Mouse (Mus musculus) gastrocnemius, adult 18-20 months (tissue): ENCODE measurements around the gene Cd70. TPM values are rescaled to one million over a fixed set of nuclear protein-coding genes. Genes with fewer than 3 reads are reported as not detected.
"Not testable (repeated sequence)": the region's sequence is repeated elsewhere in the genome, so short reads cannot be mapped to it uniquely, and the experiment has no call there.

Experiments
- DNase-seq: peaks from one replicate; pipeline ENCODE4 v3.0.0; 2021; ENCODE audit warnings: low spot score
- total RNA-seq, 2 experiments: library from RNA; stranded (reverse); gene quantifications; 2 replicates each; pipeline ENCODE4 v1.2.3; 2021

Gene Cd70
- total RNA-seq, 2 experiments from 2014 or later: not detected

DNA sequence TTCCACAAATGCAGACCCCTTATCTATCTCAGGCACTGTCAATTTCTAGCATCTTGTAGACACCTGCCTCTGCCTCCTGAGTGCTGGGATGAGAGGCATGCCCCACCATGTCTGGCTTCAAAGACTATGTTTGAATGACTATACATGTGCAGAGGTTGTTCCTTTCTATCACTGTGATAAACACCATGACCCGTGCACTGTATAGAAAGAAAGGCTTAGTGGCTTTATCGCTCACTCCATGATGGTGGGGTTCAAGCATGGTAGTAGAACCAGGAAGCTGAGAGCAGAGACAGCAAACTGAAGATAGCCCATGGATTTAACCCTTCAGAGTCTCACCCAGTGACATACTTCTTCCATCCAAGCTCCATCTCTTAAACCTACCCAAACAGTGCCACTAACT, 14.9 kb downstream of the Cd70 start:
- DNase-seq: no peak

DNA sequence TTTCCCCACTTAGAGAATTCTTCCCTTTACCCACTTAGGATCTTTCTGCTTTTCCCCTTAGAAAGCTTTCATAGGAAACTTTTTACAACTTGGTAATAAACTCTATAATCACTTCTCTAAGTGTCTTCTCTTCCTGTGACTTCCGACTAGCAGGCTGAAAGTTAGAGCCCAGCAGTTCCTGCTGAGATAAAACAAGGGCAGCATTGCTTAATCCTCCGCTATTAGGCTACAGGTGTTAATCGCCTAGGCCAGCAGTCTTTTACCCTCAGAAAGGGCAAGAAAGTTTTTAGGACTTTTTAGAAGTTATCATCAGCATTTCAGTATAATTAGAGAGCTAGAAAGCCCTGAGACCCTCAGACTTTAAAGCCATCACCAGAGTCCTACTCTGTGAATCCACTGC, 15.6 kb downstream of the Cd70 start:
- not testable (repeated sequence) for DNase-seq

DNA sequence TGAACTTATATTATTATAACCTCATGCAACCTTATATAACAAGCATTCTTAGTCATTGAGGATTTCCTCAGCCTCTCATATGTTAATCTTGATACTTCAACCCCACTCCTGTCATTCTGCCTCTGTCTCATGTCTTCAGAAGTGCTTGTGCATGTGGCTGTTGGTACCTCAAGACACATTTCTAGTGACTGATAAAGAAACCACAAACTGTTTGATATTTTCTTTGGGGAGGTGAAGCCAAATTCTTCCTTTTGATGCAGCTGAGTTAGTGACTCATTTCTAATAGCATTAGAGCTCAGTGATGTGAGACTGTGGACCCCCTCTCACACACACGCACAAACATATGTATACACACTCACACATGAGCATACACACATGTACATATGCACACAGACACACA, 17.8 kb downstream of the Cd70 start:
- no peak for DNase-seq

DNA sequence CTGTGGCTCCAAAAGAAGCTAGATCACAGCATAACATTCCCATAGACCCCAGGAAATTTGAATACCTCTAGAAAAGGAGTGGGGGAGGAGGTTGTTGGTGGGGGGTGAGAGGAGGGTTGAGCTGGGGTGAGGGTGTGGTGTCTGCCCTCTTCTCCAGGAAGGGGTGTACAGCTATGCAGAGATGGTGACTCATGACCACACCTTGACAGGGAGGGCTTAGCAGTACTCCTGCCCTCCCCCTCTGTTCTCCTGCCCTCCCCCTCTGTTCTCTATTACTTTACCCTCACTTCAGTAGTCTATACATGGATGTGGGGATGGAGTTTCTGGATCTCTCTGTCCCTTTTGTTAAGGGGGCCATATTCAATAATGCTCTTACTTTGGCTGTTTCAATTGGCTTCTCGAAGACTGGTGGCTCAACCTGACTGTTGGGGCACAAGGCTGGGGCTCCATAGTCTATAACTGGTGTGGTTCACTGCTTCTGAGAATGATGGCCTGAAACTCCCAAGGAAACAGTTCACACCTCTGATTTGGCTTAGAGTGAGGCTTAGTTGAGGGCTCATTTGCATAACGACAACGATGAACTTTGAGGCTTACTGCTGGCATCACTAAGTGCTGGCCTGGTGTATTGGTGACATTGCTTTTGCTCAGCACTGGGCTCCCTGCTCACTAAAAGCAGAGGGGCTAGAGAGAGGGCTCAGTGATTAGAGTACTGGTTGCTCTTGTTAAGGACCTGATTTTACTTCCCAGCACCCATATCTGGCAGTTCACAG, 23.5 kb downstream of the Cd70 start:
- DNase-seq: no peak

DNA sequence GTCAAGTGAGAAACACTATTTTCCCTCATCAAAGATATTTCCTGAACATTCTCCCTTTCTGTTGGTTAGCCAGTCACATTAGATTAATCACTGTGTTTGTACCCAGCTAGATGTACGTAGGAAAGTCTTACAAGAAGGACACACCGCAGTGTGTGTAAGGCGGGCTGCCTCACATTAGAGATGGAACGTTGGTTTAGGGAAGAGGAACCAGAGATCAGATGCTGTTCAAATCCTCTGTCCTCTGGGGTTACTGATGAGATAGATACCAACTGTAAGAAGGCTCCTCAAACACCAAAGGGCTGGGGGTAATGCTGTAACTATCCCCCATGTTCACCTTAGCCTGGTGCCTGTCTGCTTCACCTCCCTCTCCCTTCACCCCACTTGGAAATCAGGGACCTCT, 24.8 kb downstream of the Cd70 start:
- DNase-seq: no peak

DNA sequence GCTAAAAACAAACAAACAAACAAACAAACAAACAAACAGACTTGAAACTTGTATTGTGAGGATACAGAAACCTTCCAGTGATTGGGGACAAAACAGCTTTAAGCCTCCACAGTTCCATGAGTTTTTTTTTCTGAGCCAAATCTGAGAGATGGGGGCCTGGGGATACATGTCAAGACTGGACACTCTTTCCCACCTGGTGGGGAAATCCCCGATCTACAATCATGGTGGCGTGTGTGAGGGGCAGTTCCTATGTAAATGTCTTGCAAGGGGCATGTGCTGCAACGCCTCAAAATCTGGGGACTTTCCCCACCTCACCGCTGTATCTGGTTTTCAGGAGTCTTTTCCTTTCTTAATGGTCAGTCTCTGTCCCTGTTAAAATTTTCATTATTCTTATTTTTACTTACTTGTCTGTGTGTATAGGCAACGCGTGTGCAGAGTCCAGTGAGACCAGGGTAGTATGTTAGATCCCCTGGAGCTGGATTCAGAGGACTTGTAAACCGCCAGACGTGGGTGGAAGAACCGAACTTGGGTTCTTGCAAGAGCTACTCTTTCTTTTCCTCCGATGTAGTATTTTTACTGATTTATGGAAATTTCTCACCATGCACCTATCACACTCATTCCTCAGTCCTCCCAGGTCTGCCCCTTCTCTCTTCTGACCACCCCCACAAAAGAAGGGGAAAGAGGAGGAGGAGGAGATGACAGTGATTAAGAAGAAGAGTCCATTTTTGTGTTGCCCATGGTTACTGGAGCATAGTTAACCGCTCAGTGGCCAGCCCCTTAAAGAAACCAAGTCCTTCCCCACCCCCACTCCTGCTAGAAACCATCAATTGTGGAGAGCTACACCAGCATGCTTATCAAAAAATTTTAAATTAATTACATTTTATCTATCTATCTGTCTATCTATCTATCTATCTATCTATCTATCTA, 26.1 kb downstream of the Cd70 start:
- no peak for DNase-seq

DNA sequence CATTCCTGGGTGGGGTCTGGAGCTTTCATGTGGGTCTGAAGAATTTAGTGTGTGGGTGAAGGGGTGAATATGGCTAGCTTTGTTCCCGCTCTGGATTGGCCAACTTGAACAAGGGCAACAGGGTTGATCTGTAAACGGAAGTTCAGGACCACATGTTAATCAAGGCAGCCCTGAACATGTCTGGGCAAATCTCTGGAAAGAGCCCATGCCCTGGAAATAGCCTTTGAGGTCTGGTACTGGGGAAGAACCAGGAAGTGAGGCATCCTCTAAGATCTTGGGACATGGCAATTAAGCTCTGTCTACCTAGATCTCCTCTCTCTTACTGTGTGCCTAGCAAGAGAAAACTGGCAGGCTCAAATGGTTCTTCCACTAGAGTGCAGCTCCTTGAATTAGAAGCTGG, 27.7 kb downstream of the Cd70 start:
- DNase-seq: no peak

DNA sequence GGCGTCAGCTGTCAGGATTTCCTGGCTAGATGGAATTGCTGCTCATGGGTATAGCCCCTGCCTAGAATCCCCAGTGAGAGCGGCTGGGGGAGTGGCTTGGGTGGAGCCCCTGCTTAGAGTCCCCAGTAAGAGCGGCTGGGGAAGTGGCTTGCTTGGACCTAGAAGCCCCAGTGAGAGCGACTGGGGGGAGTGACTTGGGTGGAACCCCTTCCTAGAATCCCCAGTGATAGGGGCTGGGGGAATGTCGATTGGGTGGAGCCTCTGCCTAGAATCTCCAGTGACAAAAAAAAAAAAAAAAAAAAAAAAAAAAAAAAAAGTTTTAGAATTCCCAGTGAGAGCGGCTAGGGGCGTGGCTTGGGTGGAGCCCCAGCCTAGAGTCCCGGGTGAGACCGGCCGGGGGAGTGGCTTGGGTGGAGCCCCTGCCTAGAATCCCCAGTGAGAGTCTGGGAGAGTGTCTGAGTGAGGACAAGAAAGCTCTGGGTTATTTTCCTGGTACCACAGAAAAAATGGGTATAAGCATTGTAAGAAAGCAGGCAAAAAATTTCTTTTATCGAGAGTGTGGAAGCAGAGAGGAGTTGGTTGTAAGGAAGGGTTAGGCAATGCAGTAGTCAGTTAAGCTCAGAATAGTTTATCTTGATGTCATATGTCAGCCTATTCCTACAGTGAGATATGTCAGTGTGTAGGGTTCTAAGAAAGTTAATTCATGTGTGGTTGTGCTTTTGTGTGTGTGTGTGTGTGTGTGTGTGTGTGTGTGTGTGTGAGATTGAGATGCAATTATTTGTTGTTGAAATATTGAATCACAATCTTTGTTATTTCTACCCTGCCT, 30.8 kb downstream of the Cd70 start:
- DNase-seq: peak; percentile 34

DNA sequence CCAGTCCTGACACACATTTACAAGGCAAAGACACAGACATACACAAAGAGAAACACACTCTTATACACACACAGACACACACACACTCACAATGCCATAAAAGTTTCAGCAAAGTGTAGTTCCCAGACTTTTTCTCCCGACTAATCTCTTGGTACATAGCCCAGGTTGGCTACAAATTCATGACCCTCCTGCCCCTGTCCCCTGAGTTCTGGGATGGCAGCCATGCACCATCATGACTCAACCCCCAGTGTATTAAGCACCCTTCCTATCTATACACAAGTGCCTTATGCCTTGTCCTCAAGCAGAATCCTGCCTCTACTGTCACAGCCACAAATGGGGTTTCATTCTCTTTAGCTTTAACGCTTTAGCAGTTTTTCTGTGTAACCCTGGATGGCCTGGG, 32.8 kb downstream of the Cd70 start:
- DNase-seq: no peak

DNA sequence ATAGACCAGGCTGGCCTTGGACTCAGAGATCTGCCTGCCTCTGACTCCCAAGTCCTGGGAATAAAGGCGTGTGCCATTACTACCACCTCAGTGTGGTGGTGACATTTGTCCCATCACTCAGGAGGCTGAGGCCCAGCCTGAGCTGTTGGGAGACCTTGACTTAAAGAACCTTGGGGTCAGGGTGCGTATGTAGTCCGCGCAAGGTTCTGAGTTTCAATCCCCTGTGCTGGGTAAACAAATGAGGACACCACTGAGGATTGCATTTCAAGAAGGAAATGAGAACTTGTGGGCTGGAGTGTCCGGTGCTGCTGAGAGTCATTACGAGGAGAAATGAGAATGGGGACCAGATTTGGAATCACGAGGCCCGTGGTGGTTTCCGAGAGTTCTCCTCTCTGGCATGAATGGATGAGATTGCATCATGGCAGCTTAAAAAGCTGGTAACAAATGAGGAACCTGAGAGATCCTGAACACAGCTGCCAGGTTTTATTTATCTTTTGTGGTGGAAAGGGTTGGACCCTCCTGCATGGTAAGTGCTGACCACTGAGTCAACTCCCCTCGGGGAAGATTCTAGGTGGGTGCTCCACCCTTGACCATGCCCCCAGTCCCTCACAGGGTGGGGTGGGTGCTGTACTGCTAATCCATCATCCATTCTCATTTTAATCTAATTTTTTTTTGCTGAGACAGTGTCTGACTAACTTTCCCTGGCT, 36.7 kb downstream of the Cd70 start:
- DNase-seq: no peak

DNA sequence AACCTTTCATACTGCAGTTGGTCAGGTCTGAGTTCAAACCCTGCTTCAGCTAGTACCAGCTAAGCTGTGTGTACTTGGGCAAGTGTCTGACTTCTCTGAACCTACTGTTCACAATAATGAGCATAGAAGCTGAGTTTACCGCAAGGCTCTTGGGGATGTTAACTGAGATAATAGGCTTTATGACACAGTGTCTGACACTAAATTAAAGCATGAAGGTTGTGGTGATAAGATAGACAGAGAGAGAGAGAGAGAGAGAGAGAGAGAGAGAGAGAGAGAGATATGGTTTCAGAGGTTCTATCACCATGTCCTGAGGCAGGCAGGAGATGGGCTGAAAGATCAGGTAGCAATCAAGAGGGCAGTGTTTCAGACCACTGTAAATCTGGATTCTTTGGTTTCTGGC, 39.6 kb downstream of the Cd70 start:
- no peak for DNase-seq

DNA sequence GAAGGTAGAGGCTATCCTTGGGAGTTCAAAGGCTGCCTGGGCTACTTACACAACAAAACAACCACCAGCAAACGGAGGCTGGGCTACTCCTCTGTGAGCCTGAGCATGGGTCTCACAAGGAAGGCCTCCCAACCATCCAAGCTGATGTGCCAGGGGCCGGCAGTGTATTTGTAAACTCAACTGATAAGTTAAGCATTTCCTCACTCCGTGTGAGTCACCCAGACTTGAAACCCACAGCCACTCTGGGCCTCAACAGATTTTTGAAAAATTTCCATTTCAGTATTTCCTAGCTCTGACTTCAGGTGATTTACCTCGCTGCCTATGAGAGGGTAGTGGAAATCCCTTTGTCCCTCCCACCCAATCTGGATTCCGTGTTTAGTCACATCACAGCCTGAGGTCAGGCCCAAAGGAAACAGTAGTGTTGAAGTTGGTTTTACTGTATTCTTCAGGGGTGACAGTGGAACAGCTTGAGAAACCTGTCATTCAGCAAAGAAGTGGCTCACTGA, 40.9 kb downstream of the Cd70 start:
- DNase-seq: no peak

DNA sequence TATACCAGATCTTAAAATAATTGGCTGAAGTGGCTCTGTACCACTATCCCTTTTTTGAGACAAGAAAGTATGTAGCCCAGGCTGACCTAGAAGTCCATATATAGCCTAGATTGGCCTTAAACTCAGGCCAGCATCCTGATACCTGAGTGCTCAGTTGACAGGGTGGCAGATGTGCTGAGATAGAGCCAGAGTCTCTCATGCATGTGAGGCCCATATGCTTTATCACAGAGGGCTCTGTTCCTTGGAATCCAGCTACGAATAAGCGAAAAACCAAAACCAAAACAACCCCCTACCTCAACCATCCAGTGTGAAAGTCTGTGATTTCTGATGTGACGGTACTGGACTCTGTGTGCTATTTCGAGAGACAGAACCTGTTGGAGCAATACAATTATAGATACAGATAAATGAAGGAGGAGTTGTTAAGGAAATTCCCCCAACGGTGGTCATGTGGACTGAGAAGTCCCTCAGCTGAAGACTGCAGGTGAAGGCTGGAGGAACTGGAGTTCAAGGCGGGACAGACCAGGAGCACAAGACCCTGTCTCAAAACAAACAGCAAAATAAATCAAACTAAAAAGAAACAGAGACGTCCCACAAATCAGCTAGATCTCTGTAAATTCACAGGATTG, 41.4 kb downstream of the Cd70 start:
- DNase-seq: no peak

DNA sequence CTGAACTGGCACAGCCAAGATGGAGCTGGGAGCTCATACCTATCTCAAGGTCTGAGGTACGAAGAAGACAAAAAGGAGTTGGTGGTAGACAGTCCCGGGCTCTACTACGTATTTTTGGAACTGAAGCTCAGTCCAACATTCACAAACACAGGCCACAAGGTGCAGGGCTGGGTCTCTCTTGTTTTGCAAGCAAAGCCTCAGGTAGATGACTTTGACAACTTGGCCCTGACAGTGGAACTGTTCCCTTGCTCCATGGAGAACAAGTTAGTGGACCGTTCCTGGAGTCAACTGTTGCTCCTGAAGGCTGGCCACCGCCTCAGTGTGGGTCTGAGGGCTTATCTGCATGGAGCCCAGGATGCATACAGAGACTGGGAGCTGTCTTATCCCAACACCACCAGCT, 42.5 kb downstream of the Cd70 start:
- no peak for DNase-seq

DNA sequence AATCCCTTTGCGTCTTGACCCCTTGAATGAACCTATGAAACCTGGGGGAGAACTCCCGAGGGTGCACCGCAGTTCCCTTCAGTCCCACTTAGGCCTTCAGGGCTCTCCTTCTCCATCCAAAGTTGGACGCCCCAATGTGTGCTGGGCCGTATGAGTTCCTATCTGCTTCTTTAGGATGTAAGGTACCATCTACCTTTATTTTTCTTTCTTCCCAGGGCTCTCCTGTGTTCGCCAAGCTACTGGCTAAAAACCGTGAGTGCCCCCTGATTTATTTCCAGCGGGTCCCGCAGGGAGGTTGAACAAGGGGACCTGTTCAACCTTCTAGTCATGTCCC, 43.6 kb downstream of the Cd70 start:
- DNase-seq: no peak

DNA sequence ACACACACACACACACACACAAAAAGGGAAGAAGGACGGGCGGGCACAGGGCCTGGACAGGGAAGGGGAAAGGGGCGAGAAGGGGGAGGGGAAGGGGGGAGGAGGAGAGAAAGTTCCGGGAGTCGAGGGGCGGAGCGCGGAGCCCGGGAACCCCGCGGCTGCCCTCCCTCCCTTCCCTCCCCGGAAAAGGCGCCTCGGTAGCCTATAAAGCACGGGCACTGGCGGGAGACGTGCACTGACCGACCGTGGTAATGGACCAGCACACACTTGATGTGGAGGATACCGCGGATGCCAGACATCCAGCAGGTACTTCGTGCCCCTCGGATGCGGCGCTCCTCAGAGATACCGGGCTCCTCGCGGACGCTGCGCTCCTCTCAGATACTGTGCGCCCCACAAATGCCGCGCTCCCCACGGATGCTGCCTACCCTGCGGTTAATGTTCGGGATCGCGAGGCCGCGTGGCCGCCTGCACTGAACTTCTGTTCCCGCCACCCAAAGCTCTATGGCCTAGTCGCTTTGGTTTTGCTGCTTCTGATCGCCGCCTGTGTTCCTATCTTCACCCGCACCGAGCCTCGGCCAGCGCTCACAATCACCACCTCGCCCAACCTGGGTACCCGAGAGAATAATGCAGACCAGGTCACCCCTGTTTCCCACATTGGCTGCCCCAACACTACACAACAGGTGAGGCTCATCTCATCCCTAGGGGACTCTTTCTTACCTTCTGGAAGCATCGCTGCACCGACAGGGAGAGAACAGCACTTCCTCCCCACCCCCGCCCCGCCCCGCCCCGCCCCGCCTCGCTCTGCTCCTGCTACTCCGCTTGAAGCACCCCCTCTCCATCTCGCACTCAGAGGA, 44.2 kb downstream of the Cd70 start, which contains the start of gene Tnfsf9:
TSS of gene Tnfsf9 (plus strand) at position 145 of the 854 bp plus-strand sequence.
- DNase-seq: peak; percentile 24

DNA sequence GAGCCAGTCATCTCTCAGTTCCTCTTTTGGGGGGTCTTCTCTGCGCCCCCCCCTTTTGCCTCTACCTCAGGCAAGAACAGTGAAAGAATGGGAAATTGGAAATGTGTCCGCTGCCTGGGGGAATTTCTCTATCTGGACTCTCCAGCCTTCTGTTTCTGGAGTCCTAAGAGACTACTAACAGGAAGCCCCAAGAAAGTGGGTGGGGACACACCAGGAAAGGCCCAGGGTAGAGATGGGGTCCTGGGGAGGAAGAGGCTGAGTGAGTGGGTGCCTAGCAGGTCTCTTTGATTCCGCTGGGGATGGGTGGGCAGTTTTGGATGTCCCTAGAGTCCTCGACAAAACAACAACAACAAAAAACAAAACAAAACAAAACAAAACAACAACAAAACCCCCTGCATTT, 45.1 kb downstream of the Cd70 start:
- no peak for DNase-seq

DNA sequence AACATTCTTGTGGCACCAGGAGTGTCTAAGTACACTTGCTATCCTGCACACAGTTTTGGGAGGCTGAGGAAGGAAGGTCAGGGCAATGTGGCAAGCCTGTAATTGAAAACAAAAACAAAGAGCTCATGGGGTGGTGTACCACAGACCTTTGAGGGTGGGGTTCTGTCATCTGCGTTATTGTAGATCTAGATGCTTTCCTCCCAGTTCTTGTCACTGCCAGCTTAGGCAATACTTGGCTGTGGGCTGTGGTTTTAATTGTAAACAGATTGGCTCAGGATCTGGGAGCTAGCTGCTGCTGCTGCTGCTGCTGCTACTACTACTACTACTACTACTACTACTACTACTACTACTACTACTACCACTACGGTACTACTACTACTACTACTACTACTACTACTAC, 47.3 kb downstream of the Cd70 start:
- peak; percentile 21 for DNase-seq

DNA sequence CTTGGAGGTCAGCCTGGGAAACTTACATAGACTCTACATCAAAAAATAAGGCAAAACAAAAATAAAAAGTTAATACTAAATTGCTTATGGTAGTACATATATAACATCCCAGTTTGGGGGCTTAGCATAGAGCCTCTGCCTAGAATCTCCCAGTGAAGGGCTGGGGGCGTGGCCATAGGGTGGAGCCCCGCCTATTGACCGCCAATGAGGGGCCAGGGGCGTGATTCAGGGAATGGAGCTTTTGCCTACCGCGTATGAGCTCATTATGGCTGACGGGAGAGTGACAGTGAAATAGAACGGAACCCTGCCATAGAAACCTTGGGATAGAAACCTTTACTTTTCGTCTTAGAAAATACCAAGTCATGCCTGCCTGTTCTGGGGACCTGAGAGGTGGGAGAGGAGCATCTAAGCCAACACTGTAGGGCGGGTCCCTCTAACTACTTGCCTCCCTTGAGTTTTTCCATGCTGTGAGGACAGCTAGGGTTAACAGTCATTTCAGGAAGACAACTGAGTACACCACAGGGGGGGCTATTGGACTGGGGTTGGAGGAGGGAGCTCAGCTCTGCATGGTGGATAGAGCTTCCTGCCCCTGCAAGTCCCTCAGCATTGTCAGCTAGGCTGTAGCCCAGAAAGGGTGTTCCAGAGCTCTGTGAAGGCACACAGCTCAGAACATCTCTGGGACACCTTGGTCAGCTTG, 49.8 kb downstream of the Cd70 start:
- DNase-seq: no peak
